In genomic region chr3:137880109-137880748, GRCm38 (mm10) we compare ENCODE assay signal across 21 mouse cellular contexts. TPM values are rescaled to one million over a fixed set of nuclear protein-coding genes. Genes with fewer than 3 reads are reported as not detected.
A peak's percentile ranks its signal among the peaks of the same experiment; 100 is the strongest.
DNase-seq lines count a peak whose midpoint lies in the region; ATAC-seq and TF ChIP-seq lines count a peak whose summit lies in the region.
"Had no signal": no experiment of that assay in that cellular context is flagged by ENCODE, and none has a peak within 500 bp of the region (broad histone marks: within the 10 kb centered on the region; RNA-seq: fewer than 3 reads in every experiment).

No protein-coding gene starts in this region.

- DNase-seq in 3T3-L1 (ENCODE audit: low read depth, low spot score) = peak; percentile 29
- DNase-seq in 416B (ENCODE audit: low read depth) = peak; percentile 64
- DNase-seq in urinary bladder, adult 2 months (ENCODE audit: low spot score) = no peak
- no peak for DNase-seq in left cerebral cortex, adult 8-10 months (ENCODE audit: low spot score in 2 of 2)
- DNase-seq: adrenal gland, postnatal 14 days; cerebellum, adult 11-12 months; gastrocnemius, postnatal 10 days; heart, postnatal 36 days; kidney, adult 2 months; kidney, postnatal 36 days; left cerebral cortex, postnatal 4 days; right cerebral cortex, postnatal 4 days; thymus, postnatal 14 days had no signal

- peaks cover 16% of the 10 kb centered on the region for H3K4me1 ChIP-seq in bone marrow macrophage, adult 2 months (ENCODE audit: control insufficient read depth, insufficient read depth, low read length)
- H3K4me1 ChIP-seq in liver, embryonic 15.5 days (replicated peaks) = peaks cover 13% of the 10 kb centered on the region; the same call in 1 of the 2 replicates
- no peaks in the 10 kb centered on the region for H3K4me1 ChIP-seq in midbrain, embryonic 13.5 days (replicated peaks)
- H3K4me1 ChIP-seq: embryonic facial prominence, embryonic 15.5 days; forebrain, embryonic 15.5 days; neural tube, embryonic 13.5 days had no signal

- WGBS in liver, embryonic 15.5 days (ENCODE audit: insufficient replicate concordance) = 69% methylated on average over 4 of the region's 4 CpGs
- 82% methylated on average over 4 of the region's 4 CpGs for WGBS in midbrain, embryonic 13.5 days

- H3K27ac ChIP-seq in bone marrow macrophage, adult 2 months (ENCODE audit: insufficient read depth, low read depth, low read length) = peak overlapping the region; percentile 91
- peak overlapping the region; percentile 55 for H3K27ac ChIP-seq in liver, embryonic 15.5 days (replicated peaks)
- H3K27ac ChIP-seq in midbrain, embryonic 13.5 days = no peak overlapping the region
- H3K27ac ChIP-seq: embryonic facial prominence, embryonic 15.5 days; forebrain, embryonic 15.5 days; hindbrain, postnatal 0 days; neural tube, embryonic 13.5 days had no signal

- ATAC-seq in liver, embryonic 15.5 days (ENCODE audit: insufficient read depth) = no peak
- ATAC-seq in midbrain, embryonic 13.5 days = no peak
- ATAC-seq: forebrain, embryonic 15.5 days; hindbrain, postnatal 0 days had no signal

- 0 out of 2 replicates have a peak, but pooled peaks cover 3% of the 10 kb centered on the region for H3K36me3 ChIP-seq in liver, embryonic 15.5 days (replicated peaks)
- peaks cover 11% of the 10 kb centered on the region for H3K36me3 ChIP-seq in midbrain, embryonic 13.5 days

- peak overlapping the region; percentile 18 for H3K4me3 ChIP-seq in bone marrow macrophage, adult 2 months (ENCODE audit: insufficient read depth, low read length)
- H3K4me3 ChIP-seq in liver, embryonic 15.5 days (replicated peaks) = no peak overlapping the region
- no peak overlapping the region for H3K4me3 ChIP-seq in midbrain, embryonic 13.5 days (replicated peaks)
- H3K4me3 ChIP-seq: embryonic facial prominence, embryonic 15.5 days; forebrain, embryonic 15.5 days; neural tube, embryonic 13.5 days had no signal

- H3K9me3 ChIP-seq in liver, embryonic 15.5 days (replicated peaks) = no peaks in the 10 kb centered on the region
- H3K9me3 ChIP-seq in midbrain, embryonic 13.5 days = peaks cover 5% of the 10 kb centered on the region; the same call in 1 of the 2 replicates
- H3K9me3 ChIP-seq: embryonic facial prominence, embryonic 15.5 days; forebrain, embryonic 15.5 days; neural tube, embryonic 13.5 days had no signal

- no peaks in the 10 kb centered on the region for H3K27me3 ChIP-seq in liver, embryonic 15.5 days
- H3K27me3 ChIP-seq in midbrain, embryonic 13.5 days = no peaks in the 10 kb centered on the region
- H3K27me3 ChIP-seq: embryonic facial prominence, embryonic 15.5 days; forebrain, embryonic 15.5 days; neural tube, embryonic 13.5 days had no signal

- H3K9ac ChIP-seq in liver, embryonic 15.5 days = no peak overlapping the region
- no peak overlapping the region for H3K9ac ChIP-seq in midbrain, embryonic 13.5 days (replicated peaks)
- H3K9ac ChIP-seq: embryonic facial prominence, embryonic 15.5 days; forebrain, embryonic 15.5 days; neural tube, embryonic 13.5 days had no signal

- no peak for TF ChIP-seq POLR2A in bone marrow macrophage, adult 2 months (IDR thresholded peaks at IDR 0.05; ENCODE audit: borderline replicate concordance, low read depth, low read length)

- no peak for TF ChIP-seq CTCF in bone marrow macrophage, adult 2 months (IDR thresholded peaks at IDR 0.05; ENCODE audit: low read depth, low read length)

- no peak overlapping the region for H3K4me2 ChIP-seq in liver, embryonic 15.5 days
- no peak overlapping the region for H3K4me2 ChIP-seq in midbrain, embryonic 13.5 days (replicated peaks)
- H3K4me2 ChIP-seq: embryonic facial prominence, embryonic 15.5 days; forebrain, embryonic 15.5 days; heart, embryonic 11.5 days; neural tube, embryonic 13.5 days had no signal

RNA-seq across cellular contexts. Expression of gene Dnajb14, which starts 12.8 kb away (rescaled TPM):
- polyA plus RNA-seq in bone marrow macrophage, adult 2 months (2012; ENCODE audit: insufficient read depth, insufficient read length, missing spikeins) = 55.8 and 62.7 TPM in 2 replicates
- polyA plus RNA-seq in liver, embryonic 15.5 days (2015; fragmentation: Nextera tagmentation; extraction: Ambion mirVana) = 3.8 and 4.5 TPM in 2 replicates
- polyA plus RNA-seq in urinary bladder, adult 2 months (2012; rRNA removed) = 7.9 and 8.8 TPM in 2 replicates
- 10 to 100 TPM; 43.6 to 53.5 (median 47.1) TPM for total RNA-seq in left cerebral cortex, adult 8-10 months (2022)
- 9.4 and 12.1 TPM in 2 replicates for polyA plus RNA-seq in midbrain, embryonic 13.5 days (2015; fragmentation: Nextera tagmentation; extraction: Ambion mirVana)

RNA-seq across cellular contexts. Expression of gene H2afz, which starts 15.9 kb away (rescaled TPM):
- polyA plus RNA-seq in bone marrow macrophage, adult 2 months (2012; ENCODE audit: insufficient read depth, insufficient read length, missing spikeins) = 619 and 702 TPM in 2 replicates
- 874 and 985 TPM in 2 replicates for polyA plus RNA-seq in liver, embryonic 15.5 days (2015; fragmentation: Nextera tagmentation; extraction: Ambion mirVana)
- 505 and 565 TPM in 2 replicates for polyA plus RNA-seq in urinary bladder, adult 2 months (2012; rRNA removed)
- total RNA-seq in left cerebral cortex, adult 8-10 months (2022) = 100 to 1,000 TPM; 174 to 188 (median 180) TPM
- polyA plus RNA-seq in midbrain, embryonic 13.5 days (2015; fragmentation: Nextera tagmentation; extraction: Ambion mirVana) = 1,499 and 1,592 TPM in 2 replicates

RNA-seq across cellular contexts. Expression of gene Lamtor3, which starts 38.1 kb away (rescaled TPM):
- 104 and 110 TPM in 2 replicates for polyA plus RNA-seq in bone marrow macrophage, adult 2 months (2012; ENCODE audit: insufficient read depth, insufficient read length, missing spikeins)
- 52.1 and 53.8 TPM in 2 replicates for polyA plus RNA-seq in liver, embryonic 15.5 days (2015; fragmentation: Nextera tagmentation; extraction: Ambion mirVana)
- 81.4 and 102 TPM in 2 replicates for polyA plus RNA-seq in urinary bladder, adult 2 months (2012; rRNA removed)
- total RNA-seq in left cerebral cortex, adult 8-10 months (2022) = 10 to 100 TPM; 62.0 to 71.8 (median 65.0) TPM
- 120 and 122 TPM in 2 replicates for polyA plus RNA-seq in midbrain, embryonic 13.5 days (2015; fragmentation: Nextera tagmentation; extraction: Ambion mirVana)

Comparison
In these comparisons a context has a peak if more than half of its experiments do, and no peak if none do; other contexts are left out.
1. DNase-seq: peak in 3T3-L1 (single experiment) and 416B (single experiment); none in urinary bladder, adult 2 months (single experiment) and left cerebral cortex, adult 8-10 months (0 of 2).